In the genomic region with DNA sequence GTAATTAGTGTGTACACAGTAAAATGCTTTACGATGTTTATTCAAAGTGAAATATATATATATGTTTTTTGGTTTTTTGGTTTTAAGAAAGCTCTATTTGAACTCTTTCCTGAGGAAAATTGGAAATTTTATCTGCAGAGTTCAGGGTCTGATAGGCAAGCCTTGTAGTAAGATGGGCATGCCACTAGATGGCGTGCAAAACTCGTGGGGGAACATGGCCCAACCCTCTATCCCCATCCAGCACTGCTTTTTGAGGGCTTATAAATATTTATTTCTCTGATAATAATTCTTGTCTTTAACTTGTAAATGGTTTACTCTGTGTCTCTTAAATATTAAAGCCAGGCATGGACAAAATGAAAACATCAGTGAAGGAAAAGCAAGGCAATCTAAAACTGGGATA, we compare ENCODE assay signal across 10 mouse cellular contexts.
DNase-seq lines count a peak whose midpoint lies in the region; ATAC-seq and TF ChIP-seq lines count a peak whose summit lies in the region.
"Had no signal": no experiment of that assay in that cellular context is flagged by ENCODE, and none has a peak within 500 bp of the region (broad histone marks: within the 10 kb centered on the region; RNA-seq: fewer than 3 reads in every experiment).

No protein-coding gene starts in this region.

- TF ChIP-seq POLR2A in limb, embryonic 14.5 days (IDR thresholded peaks at IDR 0.05; ENCODE audit: borderline replicate concordance, extremely low read depth, insufficient read depth, insufficient read length), result no peak

- no peak overlapping the region for H3K4me3 ChIP-seq in heart, embryonic 10.5 days
- H3K4me3 ChIP-seq in limb, embryonic 14.5 days (replicated peaks; ENCODE audit: low read length), result no peak overlapping the region
- H3K4me3 ChIP-seq in stomach, embryonic 14.5 days (ENCODE audit: low read depth, low read length), result no peak overlapping the region
- H3K4me3 ChIP-seq: embryonic facial prominence, embryonic 12.5 days; limb, embryonic 15.5 days had no signal

- WGBS in heart, embryonic 10.5 days, result 18% methylated on average over 3 of the region's 3 CpGs
- WGBS in limb, embryonic 14.5 days, result 22% methylated on average over 3 of the region's 3 CpGs
- WGBS in stomach, embryonic 14.5 days, result 26% methylated on average over 3 of the region's 3 CpGs

- no peaks in the 10 kb centered on the region for H3K9me3 ChIP-seq in heart, embryonic 10.5 days
- H3K9me3 ChIP-seq in limb, embryonic 14.5 days (ENCODE audit: control insufficient read depth, low read length), result no peaks in the 10 kb centered on the region
- H3K9me3 ChIP-seq in stomach, embryonic 14.5 days (ENCODE audit: control insufficient read depth, low read depth, low read length), result no peaks in the 10 kb centered on the region
- H3K9me3 ChIP-seq: embryonic facial prominence, embryonic 12.5 days; limb, embryonic 15.5 days had no signal

- H3K4me1 ChIP-seq in heart, embryonic 10.5 days, result no peaks in the 10 kb centered on the region
- H3K4me1 ChIP-seq in limb, embryonic 14.5 days (ENCODE audit: control insufficient read depth, insufficient read depth, low read length), result no peaks in the 10 kb centered on the region
- H3K4me1 ChIP-seq in stomach, embryonic 14.5 days (ENCODE audit: control insufficient read depth, insufficient read depth, low read length), result no peaks in the 10 kb centered on the region
- H3K4me1 ChIP-seq: embryonic facial prominence, embryonic 12.5 days; limb, embryonic 15.5 days had no signal

- H3K4me2 ChIP-seq in limb, embryonic 14.5 days (replicated peaks; ENCODE audit: low read depth, low read length, severe bottlenecking), result no peak overlapping the region
- H3K4me2 ChIP-seq in stomach, embryonic 14.5 days (replicated peaks; ENCODE audit: low read depth, low read length), result no peak overlapping the region
- H3K4me2 ChIP-seq: embryonic facial prominence, embryonic 12.5 days; limb, embryonic 15.5 days had no signal

- no peak overlapping the region for H3K9ac ChIP-seq in limb, embryonic 14.5 days (ENCODE audit: low read depth, low read length, severe bottlenecking)
- H3K9ac ChIP-seq in stomach, embryonic 14.5 days (replicated peaks; ENCODE audit: low read depth, low read length), result no peak overlapping the region
- H3K9ac ChIP-seq: embryonic facial prominence, embryonic 12.5 days; limb, embryonic 15.5 days had no signal

- DNase-seq in heart, adult 8-10 months (ENCODE audit: low spot score), result peak; percentile 31
- DNase-seq in heart, embryonic 10.5 days (ENCODE audit: low spot score), result no peak
- peak; percentile 43 for DNase-seq in ES-CJ7 (ENCODE audit: low read depth, low spot score)
- peak; percentile 33 for DNase-seq in brain, adult 2 months (ENCODE audit: low read depth, low spot score)
- DNase-seq in heart, postnatal 4 days, result peak; percentile 69
- DNase-seq in limb, embryonic 14.5 days (ENCODE audit: low spot score), result peak; percentile 47
- DNase-seq in cerebellum, adult 9-10 months, result no peak

- H3K27me3 ChIP-seq in heart, embryonic 10.5 days (ENCODE audit: insufficient read depth, poor library complexity, severe bottlenecking), result no peaks in the 10 kb centered on the region
- H3K27me3 ChIP-seq in limb, embryonic 14.5 days (ENCODE audit: control insufficient read depth, insufficient read depth, low read length), result no peaks in the 10 kb centered on the region
- no peaks in the 10 kb centered on the region for H3K27me3 ChIP-seq in stomach, embryonic 14.5 days (ENCODE audit: control insufficient read depth, insufficient read depth, low read length)
- H3K27me3 ChIP-seq: embryonic facial prominence, embryonic 12.5 days; limb, embryonic 15.5 days had no signal

- H3K27ac ChIP-seq in heart, embryonic 10.5 days, result no peak overlapping the region
- H3K27ac ChIP-seq in limb, embryonic 14.5 days (replicated peaks; ENCODE audit: low read depth, low read length), result no peak overlapping the region
- H3K27ac ChIP-seq in stomach, embryonic 14.5 days (ENCODE audit: low read length), result no peak overlapping the region
- H3K27ac ChIP-seq: embryonic facial prominence, embryonic 12.5 days; limb, embryonic 15.5 days had no signal

- no peak for ATAC-seq in limb, embryonic 14.5 days (ENCODE audit: low FRiP score, low read depth)
- peak; percentile 46; the same call in 1 of the 2 replicates for ATAC-seq in stomach, embryonic 14.5 days (ENCODE audit: insufficient number of reproducible peaks, insufficient read depth, low FRiP score, low read depth)

- H3K36me3 ChIP-seq in heart, embryonic 10.5 days, result no peaks in the 10 kb centered on the region
- H3K36me3 ChIP-seq in limb, embryonic 14.5 days (ENCODE audit: control insufficient read depth, insufficient read depth, low read length), result no peaks in the 10 kb centered on the region
- H3K36me3 ChIP-seq in stomach, embryonic 14.5 days (ENCODE audit: control insufficient read depth, insufficient read depth, low read length), result no peaks in the 10 kb centered on the region
- H3K36me3 ChIP-seq: embryonic facial prominence, embryonic 12.5 days; limb, embryonic 15.5 days had no signal

Comparison
In these comparisons a context has a peak if more than half of its experiments do, and no peak if none do; other contexts are left out.
1. DNase-seq: peak in heart, adult 8-10 months (single experiment), ES-CJ7 (single experiment), brain, adult 2 months (single experiment), heart, postnatal 4 days (single experiment) and limb, embryonic 14.5 days (single experiment); none in heart, embryonic 10.5 days (single experiment) and cerebellum, adult 9-10 months (single experiment).